Mouse (Mus musculus) midbrain, postnatal 0 days (tissue): ENCODE measurements around the gene Tll1. TPM values are rescaled to one million over a fixed set of nuclear protein-coding genes. Genes with fewer than 3 reads are reported as not detected.

Experiments used
- ATAC-seq: fragments of 200-750 bp; cut with Nextera tagmentation; 2 replicates; pipeline ENCODE4 v1.8.0; 2017; ENCODE audit warnings: moderate number of reproducible peaks, mild to moderate bottlenecking, moderate TSS enrichment, moderate library complexity; ENCODE audit not compliant: low FRiP score
- DNase-seq: peaks from one replicate; pipeline ENCODE4 v3.0.0-alpha.2; 2015; ENCODE audit warnings: low spot score
- H3K27ac ChIP-seq: fragments of 300-500 bp; sonication (generic); 2 replicates; pipeline ENCODE4 v1.5.1; 2014; ENCODE audit warnings: low read depth, mild to moderate bottlenecking, low read length, mixed read lengths
- H3K27me3 ChIP-seq: fragments of 300-500 bp; sonication (generic); 2 replicates; pipeline ENCODE4 v1.6.1; 2014; ENCODE audit warnings: low read length, control low read depth, mixed read lengths; ENCODE audit not compliant: insufficient read depth
- H3K36me3 ChIP-seq: fragments of 300-500 bp; sonication (generic); 2 replicates; pipeline ENCODE4 v1.6.1; 2014; ENCODE audit warnings: low read length, control low read depth, mixed read lengths; ENCODE audit not compliant: insufficient read depth
- H3K4me1 ChIP-seq: fragments of 300-500 bp; sonication (generic); 2 replicates; pipeline ENCODE4 v1.6.1; 2014; ENCODE audit warnings: mild to moderate bottlenecking, control low read depth, antibody characterized with exemption, low read length, mixed read lengths; ENCODE audit not compliant: insufficient read depth
- H3K4me2 ChIP-seq: fragments of 300-500 bp; sonication (generic); 2 replicates; pipeline ENCODE4 v1.6.1; 2014; ENCODE audit warnings: low read depth, mild to moderate bottlenecking, low read length, mixed read lengths; ENCODE audit not compliant: poor library complexity, severe bottlenecking
- H3K4me3 ChIP-seq: fragments of 300-500 bp; sonication (generic); 2 replicates; pipeline ENCODE4 v1.5.1; 2014; ENCODE audit warnings: low read depth, mild to moderate bottlenecking, low read length, moderate library complexity
- H3K9ac ChIP-seq: fragments of 300-500 bp; sonication (generic); replicated peaks from 2 replicates; pipeline ENCODE4 v1.6.1; 2014; ENCODE audit warnings: mild to moderate bottlenecking, low read length, moderate library complexity, mixed read lengths; ENCODE audit not compliant: poor library complexity, severe bottlenecking
- H3K9me3 ChIP-seq: fragments of 300-500 bp; sonication (generic); 2 replicates; pipeline ENCODE4 v1.6.1; 2016; ENCODE audit warnings: low read length, control low read depth
- CTCF ChIP-seq: IDR thresholded peaks from 2 replicates; pipeline ENCODE4 v1.5.1; 2016; ENCODE audit warnings: antibody characterized with exemption, mild to moderate bottlenecking
- WGBS: fragments of 180-500 bp; shearing (Covaris S2); extraction: QIAGEN DNeasy Blood & Tissue Kit; methylation state at CpG from one replicate; pipeline ENCODE4 v1.1.7; 2014; 5-methylcytosine and 5-hydroxymethylcytosine counted together
- polyA plus RNA-seq: library from polyadenylated mRNA; unstranded; fragments of >200 nt; fragmentation: Nextera tagmentation; extraction: Ambion mirVana; gene quantifications from 2 replicates; pipeline ENCODE4 v1.2.1, GENCODE M21; 2015
- total RNA-seq: library from RNA; depleted of rRNA; stranded (reverse); fragments of >200 nt; gene quantifications from 2 replicates; pipeline ENCODE4 v1.2.3, GENCODE M21; 2014

Tll1 gene
- total and polyA plus RNA-seq, 2 experiments from 2014 or later: 1.6 to 4.7 TPM

- DNase-seq: no peak
- Histone ChIP-seq H3K9ac (no peak overlapping the region), H3K27me3 (no peaks in the 10 kb centered on the region), H3K4me3 (no peak overlapping the region), H3K9me3 (no peaks in the 10 kb centered on the region), H3K36me3 (no peaks in the 10 kb centered on the region), H3K4me2 (no peak overlapping the region), H3K27ac (no peak overlapping the region), H3K4me1 (no peaks in the 10 kb centered on the region)
- 43% methylated on average over 2 of the region's 2 CpGs for WGBS
- no peak for ATAC-seq
- TF ChIP-seq CTCF: no peak
Observed at GRCm38 (mm10) chr8:64193421-64193820, 12.7 kb downstream of the Tll1 start.

GRCm38 (mm10) chr8:64187881-64188280 lies 18.2 kb downstream of the Tll1 start:
- TF ChIP-seq CTCF: no peak
- ATAC-seq: no peak
- DNase-seq: no peak
- no peaks in the 10 kb centered on the region for H3K4me1 ChIP-seq
- H3K9ac ChIP-seq: no peak overlapping the region
- no peak overlapping the region for H3K4me2 ChIP-seq
- H3K36me3 ChIP-seq: no peaks in the 10 kb centered on the region
- no peaks in the 10 kb centered on the region for H3K9me3 ChIP-seq
- WGBS: 60% methylated on average over 2 of the region's 2 CpGs
- H3K27ac ChIP-seq: no peak overlapping the region
- no peak overlapping the region for H3K4me3 ChIP-seq
- H3K27me3 ChIP-seq: no peaks in the 10 kb centered on the region

- no peak overlapping the region for H3K4me2 ChIP-seq
- H3K4me3 ChIP-seq: no peak overlapping the region
- DNase-seq: no peak
- no peak for TF ChIP-seq CTCF
- 92% methylated on average over 2 of the region's 2 CpGs for WGBS
- H3K9me3 ChIP-seq: no peaks in the 10 kb centered on the region
- H3K36me3 ChIP-seq: no peaks in the 10 kb centered on the region
- H3K27me3 ChIP-seq: no peaks in the 10 kb centered on the region
- no peak overlapping the region for H3K27ac ChIP-seq
- no peaks in the 10 kb centered on the region for H3K4me1 ChIP-seq
- H3K9ac ChIP-seq: no peak overlapping the region
- no peak for ATAC-seq
Observed at GRCm38 (mm10) chr8:64176931-64177330, 29.1 kb downstream of the Tll1 start.

GRCm38 (mm10) chr8:64174916-64175315 lies 31.2 kb downstream of the Tll1 start:
- ATAC-seq: no peak
- no peak for DNase-seq
- H3K4me2 ChIP-seq: no peak overlapping the region
- 76% methylated on average over 3 of the region's 3 CpGs for WGBS
- H3K27me3 ChIP-seq: no peaks in the 10 kb centered on the region
- H3K4me3 ChIP-seq: no peak overlapping the region
- H3K36me3 ChIP-seq: no peaks in the 10 kb centered on the region
- H3K9me3 ChIP-seq: no peaks in the 10 kb centered on the region
- TF ChIP-seq CTCF: no peak
- H3K4me1 ChIP-seq: no peaks in the 10 kb centered on the region
- no peak overlapping the region for H3K9ac ChIP-seq
- H3K27ac ChIP-seq: no peak overlapping the region

GRCm38 (mm10) chr8:64173759-64174158 lies 32.3 kb downstream of the Tll1 start:
- H3K27ac ChIP-seq: no peak overlapping the region
- 72% methylated on average over 2 of the region's 2 CpGs for whole genome bisulfite sequencing
- no peak for ATAC-seq
- no peak for DNase-seq
- no peaks in the 10 kb centered on the region for H3K9me3 ChIP-seq
- H3K4me2 ChIP-seq: no peak overlapping the region
- no peaks in the 10 kb centered on the region for H3K27me3 ChIP-seq
- no peaks in the 10 kb centered on the region for H3K36me3 ChIP-seq
- H3K9ac ChIP-seq: no peak overlapping the region
- H3K4me1 ChIP-seq: no peaks in the 10 kb centered on the region
- no peak overlapping the region for H3K4me3 ChIP-seq
- no peak for TF ChIP-seq CTCF

GRCm38 (mm10) chr8:64152899-64153891 lies 52.9 kb downstream of the Tll1 start:
- no peak overlapping the region for H3K4me3 ChIP-seq
- no peaks in the 10 kb centered on the region for H3K9me3 ChIP-seq
- no peak for TF ChIP-seq CTCF
- H3K27me3 ChIP-seq: no peaks in the 10 kb centered on the region
- no peak overlapping the region for H3K9ac ChIP-seq
- ATAC-seq (peak; percentile 54), DNase-seq (peak; percentile 57)
- no peaks in the 10 kb centered on the region for H3K4me1 ChIP-seq
- H3K27ac ChIP-seq: no peak overlapping the region; the same call in 1 of the 2 replicates
- H3K36me3 ChIP-seq: no peaks in the 10 kb centered on the region
- WGBS: 34% methylated on average over 9 of the region's 9 CpGs
- H3K4me2 ChIP-seq: no peak overlapping the region
